Mouse (Mus musculus): ENCODE data around the gene Slc6a19. TPM values are rescaled to one million over a fixed set of nuclear protein-coding genes. Genes with fewer than 3 reads are reported as not detected.
A peak's percentile ranks its signal among the peaks of the same experiment; 100 is the strongest.

Gene Slc6a19
- total and polyA plus RNA-seq, 3 experiments: not detected

GRCm38 (mm10) chr13:73727621-73728025, 23.0 kb upstream of the Slc6a19 start:
- H3K9ac ChIP-seq (ENCODE audit: control insufficient read depth, low read depth, low read length, poor library complexity, severe bottlenecking): no peak overlapping the region
- DNase-seq (ENCODE audit: low read depth, low spot score): no peak
- H3K27ac ChIP-seq (ENCODE audit: control insufficient read depth, low read depth, low read length): no peak overlapping the region
- no peaks in the 10 kb centered on the region for H3K4me1 ChIP-seq (ENCODE audit: control insufficient read depth in 1 of 2, insufficient read depth in 2 of 2, low read length in 2 of 2)
- peaks cover 5 to 6% of the 10 kb centered on the region in 2 experiments for H3K27me3 ChIP-seq (ENCODE audit: control insufficient read depth in 1 of 2, insufficient read depth in 2 of 2, low read length in 2 of 2)
- H3K9me3 ChIP-seq (replicated peaks; ENCODE audit: insufficient read depth, low read length): no peaks in the 10 kb centered on the region
- TF ChIP-seq JUND (IDR thresholded peaks at IDR 0.05; ENCODE audit: low read depth, low read length) (no peak), CTCF (IDR thresholded peaks at IDR 0.05 in 2 of 3, conservative IDR thresholded peaks at IDR 0.05 in 1 of 3; ENCODE audit: control insufficient read depth in 1 of 3, insufficient read depth in 1 of 3, low read depth in 2 of 3, low read length in 3 of 3, poor library complexity in 1 of 3, severe bottlenecking in 1 of 3) (no peak), RAD21 (IDR thresholded peaks at IDR 0.05; ENCODE audit: low read depth, low read length) (no peak), ZNF384 (IDR thresholded peaks at IDR 0.05; ENCODE audit: low read depth, low read length) (no peak), ETS1 (IDR thresholded peaks at IDR 0.05; ENCODE audit: low read depth, low read length) (no peak), POLR2A (IDR thresholded peaks at IDR 0.05; ENCODE audit: control insufficient read depth in 1 of 2, insufficient read depth in 1 of 2, low read depth in 1 of 2, low read length in 2 of 2, poor library complexity in 1 of 2) (no peak)
- no peak overlapping the region for H3K4me3 ChIP-seq (ENCODE audit: control insufficient read depth in 1 of 2, insufficient read depth in 1 of 2, low read depth in 2 of 2, low read length in 2 of 2)
- no peaks in the 10 kb centered on the region for H3K79me2 ChIP-seq (ENCODE audit: control insufficient read depth, insufficient read depth, low read length, poor library complexity)
- no peaks in the 10 kb centered on the region for H3K36me3 ChIP-seq (ENCODE audit: control insufficient read depth in 1 of 2, insufficient read depth in 2 of 2, low read length in 2 of 2)

GRCm38 (mm10) chr13:73725315-73725714, 20.6 kb upstream of the Slc6a19 start:
- Histone ChIP-seq H3K9ac (ENCODE audit: control insufficient read depth, low read depth, low read length, poor library complexity, severe bottlenecking) (peak overlapping the region; percentile 3), H3K9me3 (replicated peaks; ENCODE audit: insufficient read depth, low read length) (no peaks in the 10 kb centered on the region), H3K4me1 (ENCODE audit: control insufficient read depth in 1 of 2, insufficient read depth in 2 of 2, low read length in 2 of 2) (no peaks in the 10 kb centered on the region; a peak in 2 of 4 replicates), H3K36me3 (ENCODE audit: control insufficient read depth in 1 of 2, insufficient read depth in 2 of 2, low read length in 2 of 2) (no peaks in the 10 kb centered on the region), H3K79me2 (ENCODE audit: control insufficient read depth, insufficient read depth, low read length, poor library complexity) (no peaks in the 10 kb centered on the region), H3K27me3 (ENCODE audit: control insufficient read depth in 1 of 2, insufficient read depth in 2 of 2, low read length in 2 of 2) (peaks cover 1 to 4% of the 10 kb centered on the region in 2 experiments; a peak in 3 of 4 replicates), H3K4me3 (ENCODE audit: control insufficient read depth in 1 of 2, insufficient read depth in 1 of 2, low read depth in 2 of 2, low read length in 2 of 2) (peak overlapping the region; percentile 4 to 28), H3K27ac (ENCODE audit: control insufficient read depth, low read depth, low read length) (no peak overlapping the region)
- peak; percentile 86 for DNase-seq (ENCODE audit: low read depth, low spot score)
- no peak for TF ChIP-seq CHD1 (IDR thresholded peaks at IDR 0.05; ENCODE audit: low read depth, low read length)
- no peak for TF ChIP-seq USF1 (IDR thresholded peaks at IDR 0.05; ENCODE audit: low read depth, low read length)
- peak; percentile 79 for TF ChIP-seq GATA1 (IDR thresholded peaks at IDR 0.05; ENCODE audit: low read depth, low read length)
- TF ChIP-seq BHLHE40 (IDR thresholded peaks at IDR 0.05; ENCODE audit: borderline replicate concordance, low read depth, low read length): no peak
- no peak for TF ChIP-seq RAD21 (IDR thresholded peaks at IDR 0.05; ENCODE audit: low read depth, low read length)
- TF ChIP-seq ELF1 (IDR thresholded peaks at IDR 0.05; ENCODE audit: low read depth, low read length): peak; percentile 70
- peak; percentile 83 for TF ChIP-seq TBP (IDR thresholded peaks at IDR 0.05; ENCODE audit: low read depth, low read length)
- peak; percentile 59; the same call in 1 of the 2 replicates for TF ChIP-seq RCOR1 (IDR thresholded peaks at IDR 0.05; ENCODE audit: low read depth, low read length)
- TF ChIP-seq MYC (IDR thresholded peaks at IDR 0.05; ENCODE audit: low read depth, low read length): peak; percentile 22; the same call in 1 of the 2 replicates
- no peak for TF ChIP-seq POLR2AphosphoS5 (IDR thresholded peaks at IDR 0.05; ENCODE audit: borderline replicate concordance, low read depth, low read length)
- TF ChIP-seq EP300 (IDR thresholded peaks at IDR 0.05; ENCODE audit: low read depth in 1 of 2, low read length in 2 of 2): peak; percentile 19 to 42; a peak in 2 of 4 replicates
- 0 out of 2 replicates have a peak, but pooled peaks have one; percentile 5 for TF ChIP-seq ETS1 (IDR thresholded peaks at IDR 0.05; ENCODE audit: low read depth, low read length)
- peak; percentile 42; the same call in 1 of the 2 replicates for TF ChIP-seq MXI1 (IDR thresholded peaks at IDR 0.05; ENCODE audit: low read depth, low read length)
- no peak for TF ChIP-seq MAX (IDR thresholded peaks at IDR 0.05; ENCODE audit: low read length)
- no peak for TF ChIP-seq POLR2AphosphoS2 (IDR thresholded peaks at IDR 0.05; ENCODE audit: low read length)
- TF ChIP-seq E2F4 (IDR thresholded peaks at IDR 0.05; ENCODE audit: borderline replicate concordance, low read depth, low read length): no peak
- TF ChIP-seq JUND (IDR thresholded peaks at IDR 0.05; ENCODE audit: low read depth, low read length): no peak
- TF ChIP-seq SIN3A (IDR thresholded peaks at IDR 0.05; ENCODE audit: low read length): peak; percentile 50; the same call in 1 of the 2 replicates
